In genomic region chr13:63915176-63915575, GRCm38 (mm10) we compare ENCODE assay signal across 16 mouse cellular contexts.
DNase-seq lines count a peak whose midpoint lies in the region; ATAC-seq lines count a peak whose summit lies in the region.
"Had no signal": no experiment of that assay in that cellular context is flagged by ENCODE, and none has a peak within 500 bp of the region (broad histone marks: within the 10 kb centered on the region; RNA-seq: fewer than 3 reads in every experiment).

No protein-coding gene starts in this region.

- H3K27ac ChIP-seq in lung, embryonic 15.5 days, result peak overlapping the region; percentile 97
- peak overlapping the region; percentile 71 for H3K27ac ChIP-seq in liver, embryonic 12.5 days
- H3K27ac ChIP-seq: forebrain, embryonic 15.5 days; heart, embryonic 13.5 days; hindbrain, embryonic 10.5 days had no signal

- DNase-seq in embryo, embryonic 10 days (ENCODE audit: low spot score), result peak; percentile 35
- no peak for DNase-seq in embryo, embryonic 11 days
- no peak for DNase-seq in lung, postnatal 36 days
- no peak for DNase-seq in frontal cortex, postnatal 36 days (ENCODE audit: low spot score in 2 of 2)
- no peak for DNase-seq in T-cell, adult 2 months (ENCODE audit: low spot score)
- no peak for DNase-seq in adrenal gland, adult 2 months
- DNase-seq: cerebellum, adult 11 months; cerebellum, postnatal 25 days; gastrocnemius, postnatal 14 days; layer of hippocampus, adult 9-11 months had no signal

- H3K36me3 ChIP-seq in lung, embryonic 15.5 days, result no peaks in the 10 kb centered on the region
- H3K36me3 ChIP-seq in liver, embryonic 12.5 days, result no peaks in the 10 kb centered on the region
- H3K36me3 ChIP-seq: forebrain, embryonic 15.5 days; heart, embryonic 13.5 days; hindbrain, embryonic 10.5 days had no signal

- 11% methylated on average over 3 of the region's 3 CpGs for WGBS in lung, embryonic 15.5 days
- WGBS in liver, embryonic 12.5 days (ENCODE audit: insufficient replicate concordance), result 68% methylated on average over 3 of the region's 3 CpGs

- ATAC-seq in lung, embryonic 15.5 days (ENCODE audit: borderline replicate concordance, extremely low read depth, low FRiP score, low TSS enrichment), result 0 out of 2 replicates have a peak, but pooled peaks have one; percentile 3
- no peak for ATAC-seq in liver, embryonic 12.5 days
- ATAC-seq: forebrain, embryonic 15.5 days had no signal

- no peaks in the 10 kb centered on the region for H3K27me3 ChIP-seq in lung, embryonic 15.5 days
- no peaks in the 10 kb centered on the region for H3K27me3 ChIP-seq in liver, embryonic 12.5 days (replicated peaks)
- H3K27me3 ChIP-seq: forebrain, embryonic 15.5 days; heart, embryonic 13.5 days had no signal

- no peak overlapping the region for H3K9ac ChIP-seq in lung, embryonic 15.5 days
- H3K9ac ChIP-seq in liver, embryonic 12.5 days, result no peak overlapping the region
- H3K9ac ChIP-seq: forebrain, embryonic 15.5 days; heart, embryonic 13.5 days had no signal

- no peaks in the 10 kb centered on the region for H3K9me3 ChIP-seq in lung, embryonic 15.5 days
- H3K9me3 ChIP-seq in liver, embryonic 12.5 days (replicated peaks), result no peaks in the 10 kb centered on the region
- H3K9me3 ChIP-seq: forebrain, embryonic 15.5 days; heart, embryonic 13.5 days; hindbrain, embryonic 10.5 days had no signal

- no peak overlapping the region for H3K4me3 ChIP-seq in lung, embryonic 15.5 days
- H3K4me3 ChIP-seq in liver, embryonic 12.5 days, result no peak overlapping the region
- H3K4me3 ChIP-seq: forebrain, embryonic 15.5 days; heart, embryonic 13.5 days; hindbrain, embryonic 10.5 days had no signal

- H3K4me1 ChIP-seq in lung, embryonic 15.5 days, result peaks cover 71% of the 10 kb centered on the region
- peaks cover 53% of the 10 kb centered on the region for H3K4me1 ChIP-seq in liver, embryonic 12.5 days

- peak overlapping the region; percentile 22; the same call in 1 of the 2 replicates for H3K4me2 ChIP-seq in lung, embryonic 15.5 days
- no peak overlapping the region for H3K4me2 ChIP-seq in liver, embryonic 12.5 days
- H3K4me2 ChIP-seq: forebrain, embryonic 15.5 days; heart, embryonic 13.5 days; midbrain, embryonic 11.5 days had no signal
